Mouse (Mus musculus) stomach, embryonic 14.5 days (tissue): ENCODE results near the gene Rtp2. TPM values are rescaled to one million over a fixed set of nuclear protein-coding genes. Genes with fewer than 3 reads are reported as not detected.

Experiments
- ATAC-seq: fragments of 200-750 bp; cut with Nextera tagmentation; 2 replicates; pipeline ENCODE4 v1.8.0; 2017; ENCODE audit warnings: low read depth, moderate TSS enrichment; ENCODE audit not compliant: insufficient number of reproducible peaks, insufficient read depth, low FRiP score
- H3K27ac ChIP-seq: fragments of 300-500 bp; sonication (generic); 2 replicates; pipeline ENCODE4 v1.5.1; 2014; ENCODE audit warnings: mild to moderate bottlenecking, low read length, moderate library complexity, mixed read lengths
- H3K27me3 ChIP-seq: fragments of 300-500 bp; sonication (generic); 2 replicates; pipeline ENCODE4 v1.6.1; 2014; ENCODE audit warnings: low read length, control low read depth, mixed read lengths; ENCODE audit not compliant: control insufficient read depth, insufficient read depth
- H3K36me3 ChIP-seq: fragments of 300-500 bp; sonication (generic); 2 replicates; pipeline ENCODE4 v1.6.1; 2014; ENCODE audit warnings: mild to moderate bottlenecking, control low read depth, low read length, moderate library complexity, mixed read lengths; ENCODE audit not compliant: control insufficient read depth, insufficient read depth
- H3K4me1 ChIP-seq: fragments of 300-500 bp; sonication (generic); 2 replicates; pipeline ENCODE4 v1.6.1; 2014; ENCODE audit warnings: low read length, control low read depth, mixed read lengths; ENCODE audit not compliant: control insufficient read depth, insufficient read depth
- H3K4me2 ChIP-seq: fragments of 300-500 bp; sonication (generic); replicated peaks from 2 replicates; pipeline ENCODE4 v1.6.1; 2014; ENCODE audit warnings: low read depth, low read length, control low read depth
- H3K4me3 ChIP-seq: fragments of 300-500 bp; sonication (generic); 2 replicates; pipeline ENCODE4 v1.5.1; 2014; ENCODE audit warnings: low read depth, low read length, control low read depth
- H3K9ac ChIP-seq: fragments of 300-500 bp; sonication (generic); replicated peaks from 2 replicates; pipeline ENCODE4 v1.6.1; 2014; ENCODE audit warnings: low read depth, mild to moderate bottlenecking, control low read depth, low read length, moderate library complexity, mixed read lengths
- H3K9me3 ChIP-seq: fragments of 300-500 bp; sonication (generic); 2 replicates; pipeline ENCODE4 v1.6.1; 2016; ENCODE audit warnings: low read depth, low read length, control low read depth; ENCODE audit not compliant: control insufficient read depth
- WGBS: fragments of 180-500 bp; shearing (Covaris S2); extraction: QIAGEN DNeasy Blood & Tissue Kit; methylation state at CpG from one replicate; pipeline ENCODE4 v1.1.7; 2014; 5-methylcytosine and 5-hydroxymethylcytosine counted together
- polyA plus RNA-seq: library from polyadenylated mRNA; unstranded; fragments of >200 nt; fragmentation: Nextera tagmentation; extraction: Ambion mirVana; gene quantifications from 2 replicates; pipeline ENCODE4 v1.2.1, GENCODE M21; 2014

Gene Rtp2
- polyA plus RNA-seq = not detected in 2 replicates

DNA sequence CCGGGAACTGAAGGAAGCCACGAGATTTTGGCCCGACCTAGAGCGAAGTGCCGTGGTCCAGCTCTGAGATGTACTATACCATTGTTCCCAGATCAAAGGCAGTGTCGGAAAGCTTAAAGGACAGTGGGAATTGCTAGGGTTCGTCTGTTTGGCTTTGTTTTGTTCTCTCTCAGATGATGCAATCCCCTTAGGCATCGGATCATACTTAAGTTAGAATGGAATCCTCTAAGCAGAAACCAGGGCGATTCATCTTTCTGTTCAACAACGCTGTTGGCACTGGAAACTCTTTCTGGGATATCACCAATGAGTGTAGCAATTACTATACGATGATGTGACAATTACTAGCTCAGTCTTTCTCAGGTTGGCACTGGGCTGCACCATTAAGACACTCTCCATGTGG is at the start of gene Rtp2:
Gene Rtp2 (minus strand): TSS at position 101 of the 400 bp plus-strand sequence.
- Histone ChIP-seq H3K27me3 (no peaks in the 10 kb centered on the region), H3K9me3 (no peaks in the 10 kb centered on the region), H3K4me3 (no peak within 1 kb of the TSS), H3K9ac (no peak within 1 kb of the TSS), H3K36me3 (no peaks in the 10 kb centered on the region), H3K4me2 (no peak within 1 kb of the TSS), H3K4me1 (no peaks in the 10 kb centered on the region), H3K27ac (no peak within 1 kb of the TSS)
- 83% methylated on average over 11 of the region's 11 CpGs for WGBS
- no peak for ATAC-seq

DNA sequence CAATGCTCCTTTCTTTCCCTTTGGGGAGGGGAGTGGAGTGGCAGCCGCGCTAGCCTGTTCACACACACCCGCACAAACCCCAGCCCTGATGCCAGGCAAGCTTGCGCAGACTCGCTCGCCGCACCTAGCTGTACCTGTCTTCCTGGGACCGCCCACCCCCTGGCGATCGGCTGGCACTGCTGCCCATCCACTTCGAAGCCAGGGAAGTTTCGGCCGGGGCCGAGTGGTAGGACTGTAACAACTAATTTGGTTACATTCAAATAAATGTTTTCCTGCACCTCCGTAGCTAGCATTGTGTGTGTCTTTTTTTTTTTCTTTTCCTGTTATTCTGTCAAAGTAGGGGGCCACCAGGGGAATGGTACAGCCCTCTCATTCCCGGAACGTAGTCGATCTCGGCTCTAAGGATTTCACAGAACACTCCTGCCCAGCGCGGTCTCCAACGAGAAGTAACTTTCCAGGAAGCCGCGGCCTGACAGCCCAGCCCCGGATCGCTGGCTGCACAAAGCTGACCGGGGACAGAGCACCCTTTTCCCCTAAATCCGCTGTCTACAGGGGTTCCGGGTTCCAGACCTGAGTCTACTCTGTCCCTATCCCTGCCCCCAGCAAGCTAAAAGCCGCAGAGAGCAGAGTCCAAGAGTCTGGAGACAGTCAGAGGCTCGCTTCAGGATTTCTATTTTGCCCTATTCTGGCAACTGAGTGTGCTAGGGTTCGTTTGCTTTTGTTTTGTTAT is 49.0 kb upstream of the Rtp2 start:
- Histone ChIP-seq H3K4me3 (peak overlapping the region; percentile 34), H3K9me3 (no peaks in the 10 kb centered on the region), H3K36me3 (no peaks in the 10 kb centered on the region), H3K27ac (no peak overlapping the region), H3K4me1 (peaks cover 32% of the 10 kb centered on the region), H3K27me3 (0 out of 2 replicates have a peak, but pooled peaks cover 6% of the 10 kb centered on the region), H3K9ac (peak overlapping the region; percentile 1; the same call in 1 of the 2 replicates), H3K4me2 (peak overlapping the region; percentile 87)
- 2% methylated on average over 32 of the region's 32 CpGs for WGBS
- ATAC-seq = no peak

DNA sequence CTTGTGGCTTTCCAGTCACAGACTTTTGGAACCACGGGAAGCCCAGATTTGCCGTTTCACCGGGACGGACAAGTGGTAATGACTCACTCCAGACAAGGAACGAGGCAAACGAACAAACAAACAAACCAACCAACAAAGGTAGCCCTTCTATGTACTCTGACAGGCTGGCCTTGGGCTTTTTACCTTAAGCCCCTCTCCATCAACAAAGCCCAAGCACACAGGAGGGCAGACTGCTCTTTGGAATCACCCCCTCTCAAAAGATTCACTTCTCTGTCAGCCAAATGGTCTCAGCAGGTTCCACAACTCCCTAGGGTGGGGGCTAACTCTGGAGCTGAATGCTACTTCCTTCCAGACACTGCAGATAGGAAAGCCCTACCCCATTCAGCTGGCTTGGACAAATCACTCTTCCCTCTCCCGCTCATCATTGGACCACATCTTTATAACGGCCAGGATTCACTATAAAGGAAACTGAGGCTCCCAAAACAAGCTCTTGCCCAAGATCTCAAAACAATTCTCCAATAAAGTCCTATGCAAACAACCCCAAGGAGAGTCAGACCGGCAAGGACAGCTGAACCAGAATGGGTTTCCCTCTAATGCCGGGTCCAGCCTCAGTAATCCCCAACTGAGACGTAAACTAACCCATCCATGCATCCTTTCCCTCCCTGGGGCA is 48.1 kb upstream of the Rtp2 start:
- no peak overlapping the region for H3K27ac ChIP-seq
- H3K4me2 ChIP-seq = peak overlapping the region; percentile 87
- H3K4me3 ChIP-seq = peak overlapping the region; percentile 34
- no peak for ATAC-seq
- H3K36me3 ChIP-seq = no peaks in the 10 kb centered on the region
- H3K27me3 ChIP-seq = 0 out of 2 replicates have a peak, but pooled peaks cover 6% of the 10 kb centered on the region
- H3K9me3 ChIP-seq = no peaks in the 10 kb centered on the region
- peaks cover 24% of the 10 kb centered on the region for H3K4me1 ChIP-seq
- WGBS = 16% methylated on average over 11 of the region's 11 CpGs
- no peak overlapping the region for H3K9ac ChIP-seq

DNA sequence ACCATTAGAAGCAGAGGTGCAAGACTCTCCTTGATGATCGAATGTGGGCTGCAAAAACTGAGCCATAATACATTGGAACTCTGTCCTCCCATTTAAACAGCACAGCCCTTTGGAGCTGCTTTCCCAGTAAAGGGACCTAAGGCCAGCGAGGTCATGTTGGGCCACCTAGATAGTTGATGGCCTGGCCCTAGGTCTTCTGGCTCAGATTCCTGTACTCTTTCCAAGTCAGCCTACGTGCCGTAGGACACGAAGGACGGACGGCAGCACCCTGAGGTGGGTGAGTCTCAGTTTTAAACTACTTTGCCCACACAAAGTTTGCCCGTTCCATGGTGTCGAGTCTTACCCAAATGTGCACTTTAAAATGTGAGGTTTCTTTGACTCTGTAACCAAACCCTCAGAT is 47.3 kb upstream of the Rtp2 start:
- Histone ChIP-seq H3K27me3 (0 out of 2 replicates have a peak, but pooled peaks cover 6% of the 10 kb centered on the region), H3K4me1 (peaks cover 18% of the 10 kb centered on the region), H3K9ac (no peak overlapping the region), H3K4me3 (no peak overlapping the region), H3K27ac (no peak overlapping the region), H3K36me3 (0 out of 2 replicates have a peak, but pooled peaks cover under 1% of the 10 kb centered on the region), H3K9me3 (no peaks in the 10 kb centered on the region), H3K4me2 (no peak overlapping the region)
- WGBS = 94% methylated on average over 9 of the region's 9 CpGs
- ATAC-seq = no peak

DNA sequence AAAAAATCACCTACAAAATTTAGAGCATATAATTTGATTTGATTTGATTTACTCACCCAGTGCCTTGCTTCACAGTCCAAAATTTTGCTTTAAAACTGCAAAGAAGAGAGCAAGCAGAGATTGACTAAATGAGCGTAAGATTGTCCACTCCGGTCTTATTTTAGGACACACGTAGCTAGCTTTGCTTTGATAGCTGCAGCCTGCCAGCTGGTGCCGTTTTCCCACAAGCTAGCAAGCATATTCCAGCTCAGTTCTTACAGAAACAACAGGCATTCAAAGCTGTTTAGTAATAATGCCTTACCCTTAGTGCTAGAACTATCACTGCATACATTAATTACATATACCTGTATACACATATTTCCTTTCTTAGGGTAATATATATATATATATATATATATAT is 46.3 kb upstream of the Rtp2 start:
- Histone ChIP-seq H3K27me3 (0 out of 2 replicates have a peak, but pooled peaks cover 6% of the 10 kb centered on the region), H3K4me3 (no peak overlapping the region), H3K9me3 (no peaks in the 10 kb centered on the region), H3K27ac (no peak overlapping the region), H3K36me3 (0 out of 2 replicates have a peak, but pooled peaks cover 2% of the 10 kb centered on the region), H3K4me1 (peaks cover 14% of the 10 kb centered on the region), H3K9ac (no peak overlapping the region), H3K4me2 (no peak overlapping the region)
- ATAC-seq = no peak
- 85% methylated on average over 4 of the region's 4 CpGs for WGBS

DNA sequence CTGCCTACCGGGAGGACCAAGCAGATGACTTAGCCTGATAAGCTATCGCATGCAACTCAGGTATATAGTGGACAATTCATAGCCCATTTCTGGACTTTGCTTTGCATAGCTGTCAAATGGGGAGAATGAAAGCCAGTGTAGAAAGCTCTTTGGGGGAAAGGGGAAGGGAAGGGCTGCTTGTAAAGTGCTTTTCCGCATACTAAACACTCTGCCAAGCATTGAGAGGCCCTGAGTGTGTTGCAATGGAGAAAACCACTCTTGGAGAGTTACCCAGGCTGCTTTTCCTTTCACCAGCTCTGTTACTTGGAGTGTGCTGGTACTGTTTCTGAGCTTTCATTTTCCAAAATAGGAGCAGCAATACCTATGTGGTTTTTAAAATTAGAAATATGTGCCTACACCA is 45.5 kb upstream of the Rtp2 start:
- WGBS = 85% methylated on average over 3 of the region's 3 CpGs
- Histone ChIP-seq H3K27me3 (0 out of 2 replicates have a peak, but pooled peaks cover 6% of the 10 kb centered on the region), H3K9ac (no peak overlapping the region), H3K36me3 (0 out of 2 replicates have a peak, but pooled peaks cover 2% of the 10 kb centered on the region), H3K27ac (no peak overlapping the region), H3K9me3 (no peaks in the 10 kb centered on the region), H3K4me1 (peaks cover 12% of the 10 kb centered on the region), H3K4me3 (no peak overlapping the region), H3K4me2 (no peak overlapping the region)
- no peak for ATAC-seq

DNA sequence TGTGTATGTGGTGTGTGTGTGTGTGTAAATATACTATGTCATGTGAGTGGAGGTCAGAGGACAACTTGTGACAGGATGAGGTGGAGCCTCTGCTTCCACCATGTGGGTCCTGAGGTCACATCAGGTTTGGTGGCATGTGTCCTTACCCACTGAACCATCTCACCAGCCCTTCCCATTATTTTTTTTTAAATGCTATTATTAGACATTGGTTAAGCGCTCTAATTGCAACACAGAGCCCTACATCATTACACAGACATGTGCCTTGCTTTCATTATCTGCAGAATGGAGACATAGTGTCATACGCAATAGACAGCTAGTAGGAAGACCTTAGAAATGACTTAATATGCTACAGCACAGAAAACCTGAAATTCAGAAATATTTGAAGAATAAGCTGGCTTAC is 44.0 kb upstream of the Rtp2 start:
- ATAC-seq = no peak
- Histone ChIP-seq H3K4me1 (peaks cover 7% of the 10 kb centered on the region), H3K27ac (no peak overlapping the region), H3K27me3 (0 out of 2 replicates have a peak, but pooled peaks cover 3% of the 10 kb centered on the region), H3K9me3 (no peaks in the 10 kb centered on the region), H3K4me3 (no peak overlapping the region), H3K9ac (no peak overlapping the region), H3K4me2 (no peak overlapping the region), H3K36me3 (0 out of 2 replicates have a peak, but pooled peaks cover 2% of the 10 kb centered on the region)
- 91% methylated on average over 2 of the region's 2 CpGs for WGBS

DNA sequence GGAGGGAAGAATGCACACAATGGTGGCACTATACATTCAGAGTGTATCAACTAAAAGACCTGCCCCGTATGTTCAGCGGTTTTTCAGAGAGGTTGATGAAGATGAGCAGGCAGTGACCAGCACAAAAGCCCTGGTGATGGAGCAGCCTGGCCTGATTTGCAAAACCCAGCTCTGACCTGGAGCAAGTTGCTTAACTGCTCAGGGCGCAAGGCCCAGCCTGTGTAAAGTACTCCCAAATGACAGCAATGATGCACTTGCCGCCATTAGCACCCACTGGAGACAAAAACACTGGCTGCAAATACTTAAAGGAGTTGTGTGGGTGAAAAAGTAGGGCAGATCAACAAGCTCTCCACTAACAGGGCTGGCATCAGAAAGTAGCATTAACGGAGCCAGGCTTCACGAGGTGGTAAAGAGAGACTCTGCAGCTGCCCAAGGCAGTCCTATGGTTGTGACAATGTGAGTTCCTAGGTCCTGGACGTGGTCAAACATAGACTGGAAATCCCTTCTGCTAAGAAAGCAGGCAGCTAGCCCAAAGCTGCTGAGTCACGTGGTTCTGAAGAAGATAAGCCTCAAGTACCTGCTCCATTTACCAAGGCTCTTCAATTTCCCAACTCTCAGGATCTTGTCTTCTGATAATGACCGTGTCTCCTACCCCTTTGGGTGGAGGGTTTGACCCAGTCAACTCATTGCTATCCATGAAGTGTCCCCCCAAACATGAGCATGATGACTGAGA is 41.6 kb upstream of the Rtp2 start:
- Histone ChIP-seq H3K27me3 (no peaks in the 10 kb centered on the region), H3K36me3 (0 out of 2 replicates have a peak, but pooled peaks cover 2% of the 10 kb centered on the region), H3K27ac (no peak overlapping the region), H3K9ac (no peak overlapping the region), H3K9me3 (no peaks in the 10 kb centered on the region), H3K4me1 (no peaks in the 10 kb centered on the region), H3K4me3 (no peak overlapping the region), H3K4me2 (no peak overlapping the region)
- WGBS = 84% methylated on average over 9 of the region's 9 CpGs
- ATAC-seq = no peak
